Mouse (Mus musculus): ENCODE data around the gene Tnni1.

Gene Tnni1

GRCm38 (mm10) chr1:135840675-135841395 is 61.6 kb downstream of the Tnni1 start:
- DNase-seq (ENCODE audit: low spot score in 2 of 2): no peak

DNA sequence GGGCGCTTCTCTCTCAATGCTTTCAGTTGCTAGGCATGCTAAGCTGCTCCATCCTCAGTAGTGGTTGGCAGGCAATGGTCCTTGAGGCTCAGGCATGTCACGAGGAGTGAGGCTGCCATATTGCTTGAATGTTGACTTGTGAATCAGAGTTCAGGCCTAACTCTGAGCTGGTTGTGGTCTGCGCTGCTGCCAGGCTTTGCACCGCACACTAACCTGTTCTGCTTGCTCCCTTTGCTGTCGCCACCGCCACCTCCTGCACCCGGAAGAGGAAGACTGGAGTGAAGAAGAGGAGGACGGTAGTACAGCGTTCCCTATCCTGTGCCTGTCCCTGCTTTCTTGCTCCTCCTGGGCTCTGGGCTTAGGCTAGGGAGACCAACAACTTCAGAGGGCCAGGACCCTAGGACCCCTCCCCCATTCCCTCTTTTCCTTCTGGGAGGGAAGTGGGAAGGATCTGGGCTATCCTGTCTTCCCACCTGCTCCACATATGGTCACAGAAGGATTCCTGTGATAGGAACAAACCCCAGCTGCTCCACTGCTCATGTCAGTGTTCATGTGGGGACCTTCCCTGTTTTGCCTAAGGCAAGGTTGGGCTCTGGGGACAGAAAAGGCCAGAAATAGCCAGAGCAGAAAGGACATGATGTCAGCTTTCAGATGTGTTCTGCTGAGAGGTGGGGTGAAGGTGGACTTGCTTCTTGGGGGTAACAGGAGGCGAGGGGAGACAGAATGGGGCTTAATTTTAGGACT is 64.5 kb downstream of the Tnni1 start:
- DNase-seq (ENCODE audit: low spot score in 2 of 2): no peak

DNA sequence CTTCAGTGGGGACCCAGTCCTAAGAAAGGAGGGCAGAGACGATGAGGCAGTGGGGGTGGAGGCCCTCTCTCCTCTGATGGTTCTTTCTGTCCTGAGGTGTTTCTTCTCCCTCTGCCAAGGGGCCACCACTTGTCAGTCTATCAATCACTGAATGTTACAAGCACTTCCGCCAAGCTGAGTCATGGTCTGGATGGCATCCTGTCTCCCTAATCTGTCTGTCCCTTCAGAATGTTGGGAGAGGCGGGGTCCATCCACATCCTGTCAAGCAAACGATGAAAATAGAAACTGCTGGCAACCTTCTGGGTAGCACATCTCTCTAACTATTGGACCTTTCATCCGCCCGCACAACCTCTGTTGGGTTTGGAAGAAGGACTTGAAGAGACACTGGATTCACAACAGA is 65.2 kb downstream of the Tnni1 start:
- DNase-seq (ENCODE audit: low spot score in 2 of 2): peak in 1 of 2 experiments; percentile 62

- no peak for DNase-seq (ENCODE audit: low spot score in 2 of 2)
Observed at GRCm38 (mm10) chr1:135846632-135847031, 67.4 kb downstream of the Tnni1 start.

DNA sequence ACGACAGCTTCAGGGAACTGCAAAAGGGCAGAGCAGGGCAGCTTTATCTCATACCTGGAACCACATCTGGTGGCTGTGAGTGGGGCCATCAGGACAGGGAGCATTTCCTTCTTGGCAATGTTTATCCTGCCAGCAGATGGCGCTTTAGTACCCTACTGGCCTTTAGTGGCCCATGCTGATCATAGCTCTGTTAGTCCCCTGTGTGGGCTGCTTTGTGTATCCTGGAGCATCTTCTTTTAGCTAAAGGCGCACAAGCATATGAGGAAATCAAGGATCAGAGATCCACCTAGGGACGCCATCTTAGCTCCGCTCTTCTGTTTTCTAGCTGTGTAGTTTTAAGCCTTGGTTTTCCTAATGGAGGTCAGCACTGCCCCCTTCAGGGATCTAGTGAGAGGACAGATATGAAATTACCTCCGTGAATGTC is 67.9 kb downstream of the Tnni1 start:
- DNase-seq (ENCODE audit: low spot score in 2 of 2): no peak

DNA sequence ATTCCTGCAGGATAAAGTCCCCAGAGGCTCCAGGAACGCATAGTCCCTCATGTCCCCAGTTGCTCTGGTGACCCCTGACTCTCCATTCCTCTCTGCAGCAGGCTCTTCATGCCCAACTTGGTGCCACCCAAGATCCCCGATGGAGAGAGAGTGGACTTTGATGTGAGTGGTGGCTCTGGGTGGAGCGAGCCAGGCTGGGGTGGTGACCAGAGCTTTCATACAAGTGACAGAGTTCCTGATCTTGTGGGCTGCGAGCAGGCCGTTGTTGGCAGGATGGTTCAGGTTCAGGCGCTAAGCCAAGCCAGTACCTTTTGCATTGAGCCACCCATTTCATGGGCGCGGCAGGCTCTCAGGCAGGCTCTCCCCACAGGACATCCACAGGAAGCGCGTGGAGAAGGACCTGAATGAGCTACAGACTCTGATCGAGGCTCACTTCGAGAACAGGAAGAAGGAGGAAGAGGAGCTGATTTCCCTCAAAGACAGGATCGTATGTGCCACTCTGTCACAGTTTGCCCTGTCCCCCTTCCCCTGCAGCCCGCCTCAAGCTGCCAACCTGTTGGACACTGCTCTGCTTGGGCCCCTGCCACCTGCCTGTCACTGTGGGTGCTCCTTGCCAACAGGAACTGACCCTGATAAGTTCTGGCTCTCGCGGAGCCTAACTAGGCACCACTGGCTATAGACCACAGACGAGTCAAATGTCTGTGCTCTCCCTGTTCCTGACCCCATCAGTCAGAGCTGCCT is 68.5 kb downstream of the Tnni1 start:
- no peak for DNase-seq (ENCODE audit: low spot score in 2 of 2)

DNA sequence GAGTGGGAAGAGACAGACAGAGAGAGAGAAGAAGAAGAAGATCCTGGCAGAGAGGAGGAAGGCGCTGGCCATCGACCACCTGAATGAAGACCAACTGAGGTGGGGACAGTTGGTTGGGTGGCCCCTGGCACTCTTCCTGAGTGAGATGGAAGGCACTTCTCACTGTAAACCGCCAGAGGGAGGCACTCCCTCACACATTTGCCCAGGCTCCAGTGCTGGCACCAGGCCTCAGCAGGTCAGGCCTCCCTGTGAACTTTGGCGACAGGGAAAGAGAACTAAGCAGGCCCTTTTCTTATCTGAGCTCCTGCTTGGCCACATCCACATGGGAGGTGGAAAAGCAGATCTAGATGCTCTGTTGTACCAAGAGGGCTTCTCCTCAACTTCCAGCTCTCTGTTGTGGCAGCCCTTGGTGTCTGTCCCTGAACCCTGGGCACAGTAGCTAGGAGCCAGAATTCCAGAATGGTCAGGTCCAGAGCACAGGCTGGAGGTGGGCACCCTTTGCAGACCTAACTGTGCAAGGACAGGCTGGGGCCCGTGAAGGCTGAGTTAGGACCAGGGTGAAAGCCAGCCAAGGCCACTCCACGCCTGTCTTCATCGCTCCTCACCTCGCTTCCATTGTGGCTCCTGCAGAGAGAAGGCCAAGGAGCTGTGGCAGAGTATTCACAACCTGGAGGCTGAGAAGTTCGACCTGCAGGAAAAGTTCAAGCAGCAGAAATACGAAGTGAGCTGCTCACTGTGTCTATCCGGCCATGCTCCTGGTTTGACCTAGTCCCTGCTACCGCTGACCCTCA is 71.7 kb downstream of the Tnni1 start:
- DNase-seq (ENCODE audit: low spot score in 2 of 2): no peak

DNA sequence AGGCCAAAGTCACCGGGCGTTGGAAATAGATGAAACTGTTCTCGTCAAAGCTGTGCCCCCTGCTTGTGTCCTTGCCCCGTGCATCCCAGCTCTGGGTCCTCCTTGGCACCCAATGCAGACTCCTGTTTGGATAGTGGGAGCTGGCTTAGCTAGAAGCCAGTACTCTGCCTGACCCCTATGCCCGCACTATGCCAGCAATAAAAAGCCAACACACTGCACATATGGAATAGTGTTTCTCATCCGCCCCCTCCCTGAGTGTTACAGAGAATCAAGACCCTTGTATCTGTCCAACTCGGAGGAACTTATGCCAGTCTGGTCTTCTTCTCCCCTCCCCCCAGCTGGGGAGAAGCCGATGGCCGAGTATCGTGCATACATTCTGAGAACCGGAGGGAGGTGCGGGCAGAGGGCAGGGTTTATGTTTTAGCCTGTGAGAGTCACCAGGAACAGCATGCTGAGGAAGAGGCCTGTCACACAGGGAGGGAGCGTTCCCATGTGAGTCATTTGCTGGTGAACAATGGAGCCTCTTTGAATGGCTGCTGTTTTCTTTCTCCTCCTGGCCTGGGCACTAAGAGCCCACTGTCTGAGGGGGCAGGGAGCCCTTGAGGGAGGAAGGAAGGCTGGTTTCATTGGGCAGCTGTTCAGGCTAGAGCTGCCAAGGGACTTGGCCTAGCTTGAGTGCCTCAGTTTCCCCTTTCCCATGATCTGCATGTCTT is 73.0 kb downstream of the Tnni1 start:
- DNase-seq (ENCODE audit: low spot score in 2 of 2): no peak

- DNase-seq (ENCODE audit: low spot score in 2 of 2): no peak
Observed at GRCm38 (mm10) chr1:135853200-135853599, 74.0 kb downstream of the Tnni1 start.

GRCm38 (mm10) chr1:135854591-135855343 is 75.5 kb downstream of the Tnni1 start:
- no peak for DNase-seq (ENCODE audit: low spot score in 2 of 2)

- peak in 1 of 2 experiments; percentile 5 for DNase-seq (ENCODE audit: low spot score in 2 of 2)
Observed at GRCm38 (mm10) chr1:135855344-135855687, 76.1 kb downstream of the Tnni1 start.

DNA sequence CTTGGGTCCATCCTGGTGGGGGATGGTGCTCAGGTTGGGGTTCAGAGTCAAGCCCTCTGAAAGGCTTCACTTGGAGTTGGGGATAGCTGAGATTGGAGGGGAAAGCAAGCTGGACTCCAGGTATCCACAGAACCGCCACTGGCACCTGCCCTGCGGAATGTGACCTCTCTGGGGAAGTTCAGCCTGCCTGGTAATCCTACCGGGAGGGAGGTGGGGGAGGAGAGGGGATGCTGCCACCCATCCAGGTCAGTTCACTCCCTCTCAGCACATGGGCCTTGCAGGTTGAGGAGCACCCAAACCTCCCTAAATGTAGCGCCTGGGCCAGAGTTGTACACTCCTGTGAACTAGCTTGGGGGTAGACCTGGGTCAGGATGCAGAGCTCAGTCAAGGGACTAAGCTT is 76.8 kb downstream of the Tnni1 start:
- DNase-seq (ENCODE audit: low spot score in 2 of 2): peak in 1 of 2 experiments; percentile 13

- DNase-seq (ENCODE audit: low spot score in 2 of 2): no peak
Observed at GRCm38 (mm10) chr1:135857137-135857775, 78.0 kb downstream of the Tnni1 start.

- no peak for DNase-seq (ENCODE audit: low spot score in 2 of 2)
Observed at GRCm38 (mm10) chr1:135858533-135858932, 79.3 kb downstream of the Tnni1 start.
